Comparison of ENCODE assay signal across 12 mouse cellular contexts in genomic region chr2:71354055-71354425, GRCm38 (mm10). TPM values are rescaled to one million over a fixed set of nuclear protein-coding genes. Genes with fewer than 3 reads are reported as not detected.
DNase-seq lines count a peak whose midpoint lies in the region; ATAC-seq lines count a peak whose summit lies in the region.
"Had no signal": no experiment of that assay in that cellular context is flagged by ENCODE, and none has a peak within 500 bp of the region (broad histone marks: within the 10 kb centered on the region; RNA-seq: fewer than 3 reads in every experiment).

No protein-coding gene starts in this region.

- H3K36me3 ChIP-seq in megakaryocyte, embryonic 14.5 days (replicated peaks; ENCODE audit: low read length) = peaks cover 35% of the 10 kb centered on the region
- H3K36me3 ChIP-seq: embryonic facial prominence, embryonic 15.5 days had no signal

- peak; percentile 29 for DNase-seq in kidney, adult 18-20 months
- no peak for DNase-seq in kidney, postnatal 10 days
- peak; percentile 19 for DNase-seq in heart, postnatal 4 days
- DNase-seq in spleen, adult 12 weeks (ENCODE audit: low spot score) = no peak
- DNase-seq: adrenal gland, adult 8-10 months had no signal

- H3K4me3 ChIP-seq in megakaryocyte, embryonic 14.5 days (replicated peaks) = peak overlapping the region; percentile 23
- H3K4me3 ChIP-seq: embryonic facial prominence, embryonic 15.5 days; myocyte had no signal

- no peaks in the 10 kb centered on the region for H3K9me3 ChIP-seq in megakaryocyte, embryonic 14.5 days
- H3K9me3 ChIP-seq: embryonic facial prominence, embryonic 15.5 days had no signal

- no peak for ATAC-seq in megakaryocyte, adult 5-6 weeks (ENCODE audit: poor library complexity, severe bottlenecking)
- ATAC-seq in granulocyte monocyte progenitor cell, adult 5-6 weeks (replicated peaks; ENCODE audit: poor library complexity, severe bottlenecking) = peak; percentile 17; the same call in 1 of the 2 replicates
- ATAC-seq: forebrain, embryonic 14.5 days; inflammation-experienced regulatory T-cells, adult 6 months had no signal

- H3K27me3 ChIP-seq in megakaryocyte, embryonic 14.5 days (replicated peaks) = no peaks in the 10 kb centered on the region
- H3K27me3 ChIP-seq: embryonic facial prominence, embryonic 15.5 days had no signal

- peaks cover 36% of the 10 kb centered on the region for H3K4me1 ChIP-seq in megakaryocyte, embryonic 14.5 days
- H3K4me1 ChIP-seq: embryonic facial prominence, embryonic 15.5 days had no signal

RNA-seq across cellular contexts. Expression of gene Slc25a12, which starts 13.5 kb away (rescaled TPM):
- 4.7 and 7.9 TPM in 2 replicates for polyA plus RNA-seq in megakaryocyte, embryonic 14.5 days (2012; ENCODE audit: insufficient read depth, low replicate concordance)
- total RNA-seq in megakaryocyte, adult 5-6 weeks (2015) = 39.7 and 45.8 TPM in 2 replicates
- 36.8 and 44.4 TPM in 2 replicates for total RNA-seq in megakaryocyte, adult 5-6 weeks (2017)
- total RNA-seq in granulocyte monocyte progenitor cell, adult 5-6 weeks (2014; fragmentation: Nextera tagmentation) = 84.9 and 94.5 TPM in 2 replicates
- 81.2 and 93.9 TPM in 2 replicates for total RNA-seq in granulocyte monocyte progenitor cell, adult 5-6 weeks (2017)
- total RNA-seq in heart, postnatal 4 days (2021) = 100 to 1,000 TPM; 175 to 176 TPM

RNA-seq across cellular contexts. Expression of gene Hat1, which starts 34.7 kb away (rescaled TPM):
- polyA plus RNA-seq in megakaryocyte, embryonic 14.5 days (2012; ENCODE audit: insufficient read depth, low replicate concordance) = 0.48 TPM in 1 of 2 replicates, not detected in the other
- total RNA-seq in megakaryocyte, adult 5-6 weeks (2015) = 115 and 152 TPM in 2 replicates
- total RNA-seq in megakaryocyte, adult 5-6 weeks (2017) = 130 and 135 TPM in 2 replicates
- 118 and 134 TPM in 2 replicates for total RNA-seq in granulocyte monocyte progenitor cell, adult 5-6 weeks (2014; fragmentation: Nextera tagmentation)
- 194 and 208 TPM in 2 replicates for total RNA-seq in granulocyte monocyte progenitor cell, adult 5-6 weeks (2017)
- total RNA-seq in heart, postnatal 4 days (2021) = 10 to 100 TPM; 75.3 to 76.0 TPM

Comparison
In these comparisons a context has a peak if more than half of its experiments do, and no peak if none do; other contexts are left out.
1. DNase-seq: peak in kidney, adult 18-20 months (single experiment) and heart, postnatal 4 days (single experiment); none in kidney, postnatal 10 days (single experiment) and spleen, adult 12 weeks (single experiment).